Mouse (Mus musculus) E14TG2a.4 (cell line): ENCODE measurements around the gene Bpifb4.

Experiments used
- H3K27me3 ChIP-seq: 2 replicates; pipeline ENCODE4 v1.6.1; 2014; ENCODE audit warnings: low read length, control low read depth; ENCODE audit not compliant: insufficient read depth
- H3K36me3 ChIP-seq: 2 replicates; pipeline ENCODE4 v1.6.1; 2014; ENCODE audit warnings: low read length, control low read depth; ENCODE audit not compliant: insufficient read depth
- H3K4me1 ChIP-seq: replicated peaks from 2 replicates; pipeline ENCODE4 v1.6.1; 2014; ENCODE audit warnings: low read depth, low read length, control low read depth
- H3K4me3 ChIP-seq: replicated peaks from 2 replicates; pipeline ENCODE4 v1.5.1; 2014; ENCODE audit warnings: mild to moderate bottlenecking, low read length
- H3K9me3 ChIP-seq: 2 replicates; pipeline ENCODE4 v1.6.1; 2014; ENCODE audit warnings: low read length, control low read depth
- CTCF ChIP-seq: conservative IDR thresholded peaks from 2 replicates; pipeline ENCODE4 v1.5.1; 2014; ENCODE audit warnings: low read length
- NANOG ChIP-seq: IDR thresholded peaks from 2 replicates; pipeline ENCODE4 v1.6.1; 2014; ENCODE audit warnings: borderline replicate concordance, low read length, mixed read lengths
- POU5F1 ChIP-seq: IDR thresholded peaks from 2 replicates; pipeline ENCODE4 v1.6.1; 2014; ENCODE audit warnings: low read length, borderline replicate concordance

The Bpifb4 gene

DNA sequence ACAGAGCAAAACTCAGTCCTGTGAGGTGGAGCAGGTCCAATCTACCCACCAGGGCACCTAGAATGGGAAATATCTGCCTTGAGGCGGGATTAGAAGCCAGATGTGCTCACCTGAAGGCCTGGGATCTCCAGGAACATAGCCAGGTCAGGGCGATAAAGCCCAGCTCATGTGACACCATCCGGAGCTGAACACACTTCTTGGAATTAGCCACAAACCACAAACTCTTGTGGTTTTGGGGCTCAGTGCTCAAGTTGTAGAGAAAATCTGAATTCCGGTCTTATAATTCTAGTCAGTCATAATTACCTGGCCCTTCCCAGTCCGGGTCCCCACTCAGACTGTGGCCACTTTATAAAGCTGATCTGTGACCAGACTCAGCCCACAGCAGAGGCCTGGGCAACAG is at the start of gene Bpifb4:
Gene Bpifb4, plus strand, starts transcription at position 370 of the 400 bp plus-strand sequence.
- no peaks in the 10 kb centered on the region for H3K27me3 ChIP-seq
- H3K36me3 ChIP-seq = no peaks in the 10 kb centered on the region
- H3K9me3 ChIP-seq = no peaks in the 10 kb centered on the region
- peaks cover 5% of the 10 kb centered on the region; the same call in 1 of the 2 replicates for H3K4me1 ChIP-seq
- H3K4me3 ChIP-seq = no peak within 1 kb of the TSS
- no peak for TF ChIP-seq NANOG
- no peak for TF ChIP-seq POU5F1
- no peak for TF ChIP-seq CTCF

DNA sequence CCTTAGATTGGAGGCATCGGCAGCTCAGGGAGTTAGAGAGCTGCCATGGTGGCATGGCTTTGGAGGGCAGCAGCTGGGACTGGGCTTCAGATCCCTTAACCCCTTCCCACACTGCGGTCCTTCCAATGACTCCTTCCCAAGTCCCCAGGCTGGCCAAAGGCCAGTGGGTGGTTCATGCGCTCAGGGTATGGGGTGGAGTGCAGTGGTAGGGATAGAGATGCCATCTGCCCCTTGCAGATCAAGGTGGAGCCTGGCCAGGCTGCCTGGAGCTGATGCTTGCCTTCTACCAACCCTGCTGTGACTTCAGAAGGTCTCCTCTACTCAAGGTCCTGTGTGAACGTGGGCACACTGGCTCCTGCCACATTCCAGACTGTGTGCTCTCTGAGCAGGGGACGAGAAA is 38.9 kb upstream of the Bpifb4 start:
- H3K4me1 ChIP-seq = no peaks in the 10 kb centered on the region
- peaks cover 9% of the 10 kb centered on the region; the same call in 1 of the 2 replicates for H3K27me3 ChIP-seq
- H3K4me3 ChIP-seq = no peak overlapping the region
- H3K9me3 ChIP-seq = no peaks in the 10 kb centered on the region
- TF ChIP-seq CTCF (no peak), POU5F1 (no peak), NANOG (no peak)
- no peaks in the 10 kb centered on the region for H3K36me3 ChIP-seq

DNA sequence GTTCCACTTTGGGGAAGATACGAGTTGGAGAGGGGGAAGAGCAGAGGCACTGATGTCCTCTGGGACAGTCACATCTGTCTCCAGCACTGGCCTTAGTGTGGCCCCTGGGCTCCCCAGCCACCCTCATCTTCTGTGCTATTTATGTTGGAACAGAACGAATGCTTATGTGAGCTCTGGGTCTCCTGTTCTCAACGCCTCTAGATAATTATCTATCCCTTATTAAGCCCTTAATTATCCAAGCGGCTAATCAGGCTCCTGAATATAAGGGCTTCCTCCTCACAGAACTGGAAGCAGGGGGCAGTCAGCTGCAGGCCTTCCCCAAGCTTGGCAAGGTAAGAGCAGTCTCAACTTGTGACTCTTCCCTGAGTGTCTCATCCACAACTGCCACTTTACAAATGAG is 37.9 kb upstream of the Bpifb4 start, which contains the start of gene Bpifb6:
Gene Bpifb6, plus strand, starts transcription at position 301 of the 400 bp plus-strand sequence.
- no peak within 1 kb of the TSS for H3K4me3 ChIP-seq
- no peaks in the 10 kb centered on the region for H3K36me3 ChIP-seq
- no peaks in the 10 kb centered on the region for H3K4me1 ChIP-seq
- H3K27me3 ChIP-seq = peaks cover 7% of the 10 kb centered on the region; the same call in 1 of the 2 replicates
- TF ChIP-seq NANOG (no peak), CTCF (no peak), POU5F1 (no peak)
- no peaks in the 10 kb centered on the region for H3K9me3 ChIP-seq

DNA sequence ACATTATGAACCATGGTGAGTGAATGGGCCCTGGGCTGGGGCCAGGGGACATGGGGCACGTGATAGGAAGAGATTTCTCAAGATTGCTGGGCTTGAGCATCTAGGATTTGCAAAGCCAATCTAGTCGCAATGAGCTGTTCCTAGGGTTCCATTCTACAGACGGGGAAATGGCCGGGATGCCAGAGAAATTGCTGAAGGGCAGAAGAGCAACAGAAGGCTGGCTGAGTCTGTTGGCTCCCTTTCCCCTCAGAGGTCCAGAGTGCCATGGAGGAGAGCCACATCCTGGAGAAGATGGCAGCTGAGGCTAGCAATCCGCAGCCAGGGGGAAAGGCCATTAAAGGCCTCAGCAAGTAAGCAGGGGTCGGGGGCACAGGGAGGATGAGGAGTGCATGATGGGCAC is 35.3 kb upstream of the Bpifb4 start:
- no peaks in the 10 kb centered on the region for H3K27me3 ChIP-seq
- no peak overlapping the region for H3K4me3 ChIP-seq
- no peaks in the 10 kb centered on the region for H3K9me3 ChIP-seq
- H3K36me3 ChIP-seq = no peaks in the 10 kb centered on the region
- H3K4me1 ChIP-seq = no peaks in the 10 kb centered on the region
- TF ChIP-seq POU5F1 = no peak
- TF ChIP-seq CTCF = no peak
- TF ChIP-seq NANOG = no peak

DNA sequence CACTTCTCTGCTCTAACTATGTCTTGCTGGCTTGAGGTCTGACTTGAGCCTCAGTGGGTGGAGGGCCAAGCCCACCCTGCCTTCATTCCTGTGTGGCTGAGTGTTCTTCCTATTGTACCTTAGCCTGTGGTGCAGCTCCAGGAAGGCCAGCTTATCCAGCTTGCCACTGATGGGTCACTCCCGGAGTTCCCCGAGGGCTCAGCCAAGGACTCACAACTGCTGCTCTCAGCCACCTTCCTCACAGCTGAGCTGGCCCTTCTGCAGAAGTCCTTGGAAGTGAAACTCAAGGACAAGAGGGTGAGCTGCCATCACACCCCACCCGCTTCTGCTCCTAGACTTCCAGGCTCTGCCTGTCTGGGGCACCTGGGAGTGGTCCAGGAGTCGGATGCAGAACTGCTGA is 31.4 kb upstream of the Bpifb4 start:
- H3K36me3 ChIP-seq = no peaks in the 10 kb centered on the region
- no peak overlapping the region for H3K4me3 ChIP-seq
- no peak for TF ChIP-seq CTCF
- TF ChIP-seq NANOG = no peak
- no peak for TF ChIP-seq POU5F1
- no peaks in the 10 kb centered on the region for H3K27me3 ChIP-seq
- H3K4me1 ChIP-seq = no peaks in the 10 kb centered on the region
- H3K9me3 ChIP-seq = no peaks in the 10 kb centered on the region

DNA sequence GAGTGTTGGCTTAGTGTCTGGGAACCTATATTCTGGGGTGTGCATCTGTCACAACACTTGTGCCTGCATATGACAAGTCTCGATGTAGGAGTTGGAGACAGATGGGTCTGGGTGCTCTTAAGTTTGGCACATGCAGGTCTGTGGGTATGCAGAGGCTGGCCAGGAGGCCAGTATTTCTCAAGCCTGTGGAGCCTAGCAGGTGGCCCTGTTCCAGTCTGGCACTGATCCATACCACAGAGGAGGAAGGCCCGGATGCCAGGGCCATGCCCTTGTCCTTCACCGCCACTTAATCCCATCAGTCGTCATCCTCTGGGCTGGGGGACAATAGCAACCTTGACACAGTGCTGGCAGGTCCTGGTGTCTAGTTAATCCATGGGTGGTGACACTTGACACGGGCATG is 23.9 kb upstream of the Bpifb4 start:
- Histone ChIP-seq H3K4me1 (no peaks in the 10 kb centered on the region), H3K27me3 (no peaks in the 10 kb centered on the region), H3K9me3 (no peaks in the 10 kb centered on the region), H3K36me3 (no peaks in the 10 kb centered on the region), H3K4me3 (no peak overlapping the region)
- TF ChIP-seq POU5F1 (no peak), NANOG (no peak), CTCF (no peak)

DNA sequence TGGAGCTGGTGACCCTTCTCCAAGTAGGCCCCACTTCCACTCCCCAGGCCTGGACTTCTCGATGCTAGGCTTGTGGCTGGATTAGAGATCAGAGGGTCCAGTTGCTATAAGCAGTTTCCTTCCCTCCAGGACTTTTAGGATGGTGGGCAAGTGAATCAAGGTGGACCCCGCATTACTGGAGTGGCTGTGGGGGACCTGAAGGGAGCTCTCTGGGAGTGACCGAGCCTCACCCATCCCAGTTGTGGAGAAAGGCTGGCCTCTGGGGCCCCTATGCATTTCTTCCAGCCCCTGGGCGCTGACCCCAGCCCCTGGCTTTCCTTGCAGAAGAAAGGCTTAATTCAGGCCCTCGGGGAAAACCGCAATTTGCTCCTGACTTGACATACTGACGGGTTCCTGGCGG is 20.1 kb upstream of the Bpifb4 start, which contains the start of gene Bpifb3:
Gene Bpifb3, plus strand, starts transcription at position 301 of the 400 bp plus-strand sequence.
- H3K27me3 ChIP-seq = no peaks in the 10 kb centered on the region
- no peaks in the 10 kb centered on the region for H3K36me3 ChIP-seq
- TF ChIP-seq POU5F1 = no peak
- TF ChIP-seq NANOG = no peak

DNA sequence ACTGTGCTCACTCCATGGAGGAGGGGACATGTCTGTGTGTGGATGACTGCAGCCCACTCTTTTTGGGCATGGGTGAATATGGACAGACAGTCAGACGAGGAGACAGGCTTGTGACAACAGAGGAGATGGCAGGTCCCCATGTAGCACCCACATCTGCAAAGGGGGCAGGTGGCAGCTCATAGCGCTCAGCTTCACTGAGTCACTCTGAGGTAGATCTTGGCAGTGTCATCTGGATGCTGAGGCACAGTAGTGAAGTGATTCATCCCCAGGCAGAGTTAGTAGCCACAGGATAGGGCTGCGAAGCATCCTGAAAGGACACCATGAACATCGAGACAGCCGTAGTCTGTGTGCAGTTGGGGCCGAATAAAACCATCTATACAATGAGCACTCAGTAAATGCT is 16.8 kb upstream of the Bpifb4 start:
- Histone ChIP-seq H3K9me3 (peaks cover 9% of the 10 kb centered on the region; the same call in 1 of the 2 replicates), H3K4me3 (no peak overlapping the region), H3K27me3 (0 out of 2 replicates have a peak, but pooled peaks cover 2% of the 10 kb centered on the region), H3K36me3 (no peaks in the 10 kb centered on the region), H3K4me1 (no peaks in the 10 kb centered on the region)
- TF ChIP-seq NANOG (no peak), CTCF (no peak), POU5F1 (no peak)

More for the DNA sequence above, 20.1 kb upstream of the Bpifb4 start, which contains the start of gene Bpifb3:
- no peaks in the 10 kb centered on the region for H3K4me1 ChIP-seq
- H3K9me3 ChIP-seq = peaks cover 9% of the 10 kb centered on the region; the same call in 1 of the 2 replicates
- H3K4me3 ChIP-seq = no peak within 1 kb of the TSS

DNA sequence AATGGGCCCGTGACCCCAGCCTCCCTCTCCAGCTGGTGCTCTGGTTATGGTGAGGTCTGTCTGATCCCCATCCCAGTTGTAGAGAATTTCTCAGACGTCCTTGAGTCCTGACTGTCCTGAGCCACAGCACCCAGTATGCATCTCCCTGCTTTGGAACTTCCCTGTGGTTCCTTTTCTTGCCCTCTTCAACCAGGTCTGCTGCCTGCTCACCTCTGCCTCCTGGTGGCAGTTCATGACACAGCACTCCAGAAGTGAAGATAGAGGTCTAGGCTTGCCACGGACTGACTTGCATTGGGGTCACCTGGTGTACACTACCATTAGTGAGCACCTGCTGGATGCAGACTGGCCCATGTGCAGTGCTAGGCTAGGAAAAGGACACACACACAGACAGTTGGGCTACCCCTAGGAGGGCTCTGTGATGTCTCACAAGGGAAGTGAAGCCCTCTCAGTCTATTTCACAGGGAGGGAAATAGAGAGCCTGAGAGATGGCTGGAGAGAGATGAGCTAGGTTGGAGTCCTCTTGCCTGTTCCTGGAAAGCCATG is 8.1 kb upstream of the Bpifb4 start:
- Histone ChIP-seq H3K4me1 (no peaks in the 10 kb centered on the region), H3K4me3 (no peak overlapping the region), H3K27me3 (no peaks in the 10 kb centered on the region), H3K36me3 (no peaks in the 10 kb centered on the region), H3K9me3 (no peaks in the 10 kb centered on the region)
- TF ChIP-seq NANOG = no peak
- peak; percentile 94 for TF ChIP-seq CTCF
